Mouse (Mus musculus) c-Kit-positive CD71-positive TER-119-positive erythroid progenitor cells, embryonic 14.5 days (primary cell): ENCODE data around the gene Cyp27a1.

Source experiments
- DNase-seq: peaks from one replicate; pipeline ENCODE4 v3.0.0-alpha.2; 2013; ENCODE audit warnings: low spot score

Gene Cyp27a1

GRCm38 (mm10) chr1:74713099-74713858, at the start of gene Cyp27a1:
Cyp27a1 (plus strand) TSS chr1:74713574.
- DNase-seq: no peak

- no peak for DNase-seq
Measured at GRCm38 (mm10) chr1:74665153-74665552, 48.2 kb upstream of the Cyp27a1 start.

- no peak for DNase-seq
Measured at GRCm38 (mm10) chr1:74668371-74668770, 45.0 kb upstream of the Cyp27a1 start.

DNA sequence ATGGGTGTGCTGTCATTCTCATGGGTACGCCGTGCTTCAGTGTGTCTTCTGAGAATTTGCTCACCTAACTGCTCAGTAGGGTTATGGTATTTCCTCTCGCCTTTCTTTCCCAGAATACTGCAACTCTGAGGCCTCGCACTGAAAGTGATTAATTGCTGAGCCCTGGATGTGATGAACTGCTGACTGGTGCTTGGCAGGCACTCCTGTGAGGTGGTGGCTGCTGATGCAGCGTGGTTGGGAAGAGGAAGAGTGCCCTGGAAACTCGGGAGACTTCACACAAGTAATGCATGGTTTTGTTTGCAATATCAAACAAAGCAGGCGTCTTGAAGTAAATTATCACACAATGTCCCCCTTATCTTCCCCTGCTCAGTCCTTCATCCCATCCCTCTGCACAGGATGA, 40.6 kb upstream of the Cyp27a1 start:
- DNase-seq: no peak

- no peak for DNase-seq
Measured at GRCm38 (mm10) chr1:74676863-74677262, 36.5 kb upstream of the Cyp27a1 start.

DNA sequence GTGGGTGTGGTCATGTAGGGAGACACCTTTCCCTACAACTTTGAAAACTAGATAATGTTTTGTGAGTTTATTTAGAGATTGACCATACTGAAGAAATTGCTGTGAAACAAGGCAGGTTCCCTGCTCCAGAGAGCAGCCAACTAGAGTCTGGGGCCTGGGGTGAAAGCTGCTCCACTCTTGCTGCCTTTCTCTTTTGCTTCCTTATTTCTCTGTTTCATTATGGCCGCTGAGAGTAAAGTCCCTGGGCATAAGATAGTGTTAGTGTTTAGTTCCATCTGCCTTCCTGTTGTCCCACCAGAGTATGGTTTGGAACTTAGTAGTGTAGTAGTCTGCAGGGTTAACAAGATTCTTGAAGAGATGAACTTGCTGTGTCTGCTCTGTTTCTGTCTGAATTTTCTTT, 35.5 kb upstream of the Cyp27a1 start:
- DNase-seq: no peak

GRCm38 (mm10) chr1:74687131-74687530, 26.2 kb upstream of the Cyp27a1 start:
- DNase-seq: no peak

GRCm38 (mm10) chr1:74693891-74694583, 19.3 kb upstream of the Cyp27a1 start:
- no peak for DNase-seq

- DNase-seq: no peak
Measured at GRCm38 (mm10) chr1:74695836-74696235, 17.5 kb upstream of the Cyp27a1 start.

DNA sequence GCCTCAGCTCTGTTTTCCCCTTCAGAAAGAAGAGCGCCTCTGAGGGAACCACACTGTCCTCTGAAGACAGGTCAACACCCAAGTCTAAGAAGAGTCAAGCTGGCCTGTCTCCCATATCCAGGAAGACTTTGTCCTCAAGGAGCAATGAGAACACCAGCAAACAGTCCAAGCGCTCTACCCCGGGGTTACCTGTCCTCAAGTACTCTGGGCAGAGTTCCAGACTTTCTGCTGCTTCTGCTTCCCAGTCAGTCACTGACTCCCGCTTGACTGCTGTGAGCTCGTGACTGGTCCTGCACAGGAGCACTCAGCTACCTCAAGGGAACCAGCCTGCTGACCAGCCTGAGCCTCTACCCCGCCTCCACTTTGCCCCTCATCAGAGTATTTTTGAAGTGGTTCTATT, 16.0 kb upstream of the Cyp27a1 start:
- no peak for DNase-seq

GRCm38 (mm10) chr1:74698353-74698752, 15.0 kb upstream of the Cyp27a1 start:
- DNase-seq: no peak

- DNase-seq: no peak
Measured at GRCm38 (mm10) chr1:74698791-74699190, 14.6 kb upstream of the Cyp27a1 start.

DNA sequence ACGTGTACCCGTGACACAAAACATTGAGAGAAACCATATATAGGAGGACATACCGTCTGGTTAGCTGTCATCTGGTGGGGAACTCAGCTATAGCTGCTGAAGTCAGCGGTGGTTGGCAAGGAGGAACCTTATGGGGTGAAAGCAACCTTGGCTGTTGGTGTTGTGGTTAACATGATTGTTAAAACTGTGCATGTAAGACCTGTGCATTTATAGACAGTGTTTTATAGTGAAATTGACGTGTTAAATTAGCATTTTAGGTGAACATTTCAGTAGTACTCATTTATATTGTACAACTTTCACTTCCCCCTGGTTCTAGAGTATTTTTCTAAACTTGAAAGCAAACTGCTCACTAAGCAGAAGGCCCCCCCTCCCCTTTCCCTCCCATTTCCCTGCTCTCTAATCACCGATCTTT, 11.2 kb upstream of the Cyp27a1 start:
- DNase-seq: no peak

GRCm38 (mm10) chr1:74704156-74704555, 9.2 kb upstream of the Cyp27a1 start:
- no peak for DNase-seq

DNA sequence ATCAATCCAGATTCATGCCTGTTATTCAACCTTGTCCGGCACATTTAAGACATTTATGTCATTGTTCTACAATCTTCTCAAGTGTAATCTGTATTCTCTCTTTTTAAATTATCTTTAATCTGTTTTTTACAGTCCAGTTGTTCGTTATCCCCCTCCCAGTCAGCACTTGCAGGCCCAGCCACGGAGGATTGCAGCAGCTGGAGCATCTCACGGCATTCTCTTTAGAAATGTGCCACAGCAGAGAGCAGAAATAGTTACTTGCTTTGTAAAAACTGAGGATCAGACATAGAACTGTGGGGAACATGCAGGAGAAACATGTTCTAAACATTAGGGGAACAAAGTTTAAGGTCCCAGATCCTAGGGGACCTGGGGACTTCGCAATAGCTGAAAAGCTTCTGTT, 8.4 kb upstream of the Cyp27a1 start:
- no peak for DNase-seq

DNA sequence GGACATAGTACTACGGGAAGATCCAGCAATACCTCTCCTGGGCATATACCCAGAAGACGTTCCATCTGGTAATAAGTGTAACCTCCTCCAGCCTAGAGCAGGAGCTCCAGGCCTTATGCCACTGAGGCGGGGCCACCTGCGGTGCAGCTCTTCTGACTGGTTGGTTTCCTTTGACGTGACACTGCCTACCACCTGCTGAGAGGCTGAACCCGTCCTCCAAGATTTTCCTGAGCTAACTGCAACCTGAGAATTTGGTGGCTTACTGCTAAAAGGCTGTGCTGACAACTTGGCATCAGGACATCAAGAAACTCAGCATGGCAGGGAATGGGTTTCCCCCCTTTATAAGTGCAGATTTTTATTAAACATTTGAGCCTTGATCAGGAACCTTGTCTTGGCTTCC, 3.8 kb upstream of the Cyp27a1 start:
- DNase-seq: no peak

GRCm38 (mm10) chr1:74712046-74712445, 1.3 kb upstream of the Cyp27a1 start:
- no peak for DNase-seq

- no peak for DNase-seq
Measured at GRCm38 (mm10) chr1:74712461-74713098, 794 bp upstream of the Cyp27a1 start.

DNA sequence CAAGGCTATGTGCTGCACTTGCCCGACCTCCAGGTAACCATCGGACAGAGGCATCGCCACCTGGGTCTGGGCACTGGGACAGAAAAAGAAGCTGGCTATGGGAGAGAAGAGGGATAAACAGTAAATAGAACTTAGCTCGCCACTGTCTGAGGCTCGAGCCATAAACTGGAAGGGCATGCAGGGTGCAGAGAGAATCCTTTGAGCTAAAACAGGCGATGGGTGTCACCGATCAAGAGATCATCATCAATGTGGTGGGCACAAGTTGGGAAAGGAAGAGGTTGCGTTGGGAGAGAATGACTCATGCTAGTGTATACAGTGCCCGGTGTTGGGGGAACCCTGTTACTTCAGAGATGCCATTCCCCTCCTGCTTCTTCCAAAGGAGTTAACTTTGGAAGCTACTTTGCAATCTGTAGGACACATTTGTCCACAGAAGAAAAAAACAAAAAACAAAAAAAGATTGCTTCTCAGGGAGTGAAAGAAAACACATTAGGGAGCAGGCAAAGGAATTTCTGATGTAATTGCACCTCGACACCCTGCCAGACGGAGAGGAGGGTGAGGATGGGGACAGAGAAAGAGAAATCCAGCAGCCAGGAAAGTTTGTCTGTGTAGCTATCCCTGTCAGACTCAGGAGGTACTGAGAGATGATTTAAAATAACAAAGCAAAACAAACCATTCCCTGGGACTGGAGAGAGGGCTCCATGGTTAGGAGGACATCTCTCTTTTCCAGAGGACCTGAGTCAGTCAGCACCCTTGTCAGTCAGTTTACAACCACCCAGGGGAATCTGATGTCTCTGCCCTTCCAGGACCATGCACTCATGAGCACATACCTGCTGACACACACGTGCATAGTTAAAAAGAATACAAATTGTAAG, 721 bp downstream of the Cyp27a1 start:
- no peak for DNase-seq

DNA sequence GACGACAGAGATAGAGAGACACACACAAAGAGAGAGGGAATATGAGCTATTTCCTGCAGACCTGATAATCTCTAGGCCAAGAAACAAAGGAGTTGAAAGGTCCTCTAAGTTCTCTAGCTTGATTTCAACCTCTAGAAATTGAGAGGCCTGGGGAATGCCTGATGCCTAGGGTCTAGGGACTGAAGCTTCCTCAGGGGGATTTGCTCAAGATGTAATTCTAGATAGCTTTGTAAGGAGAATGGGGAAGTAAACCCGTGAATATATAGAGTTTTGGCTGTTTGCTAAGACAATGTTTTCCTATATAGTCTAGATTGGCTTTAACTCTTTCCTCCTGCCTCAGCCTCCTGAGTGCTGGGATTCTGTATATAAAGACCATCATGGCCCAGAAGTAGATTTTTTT, 1.6 kb downstream of the Cyp27a1 start:
- no peak for DNase-seq

DNA sequence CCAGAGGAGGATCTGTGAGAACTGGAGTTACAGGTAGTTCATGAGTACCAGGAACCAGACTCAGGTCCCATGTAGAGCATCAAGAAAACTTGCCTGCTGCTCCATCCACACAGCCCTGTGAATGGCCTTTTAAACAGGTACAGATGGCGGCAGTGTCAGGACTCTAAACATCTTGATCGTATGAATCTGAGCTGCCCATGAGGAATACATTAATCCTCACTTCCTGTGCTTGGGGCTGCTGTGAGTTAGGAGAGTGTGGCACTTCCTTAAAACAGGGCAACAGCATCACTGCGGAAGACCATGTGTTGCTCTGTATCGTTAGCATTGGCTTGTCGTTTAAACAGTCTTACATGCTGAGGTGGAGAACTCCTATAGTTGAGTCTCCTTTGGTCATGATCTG, 2.1 kb downstream of the Cyp27a1 start:
- DNase-seq: no peak

DNA sequence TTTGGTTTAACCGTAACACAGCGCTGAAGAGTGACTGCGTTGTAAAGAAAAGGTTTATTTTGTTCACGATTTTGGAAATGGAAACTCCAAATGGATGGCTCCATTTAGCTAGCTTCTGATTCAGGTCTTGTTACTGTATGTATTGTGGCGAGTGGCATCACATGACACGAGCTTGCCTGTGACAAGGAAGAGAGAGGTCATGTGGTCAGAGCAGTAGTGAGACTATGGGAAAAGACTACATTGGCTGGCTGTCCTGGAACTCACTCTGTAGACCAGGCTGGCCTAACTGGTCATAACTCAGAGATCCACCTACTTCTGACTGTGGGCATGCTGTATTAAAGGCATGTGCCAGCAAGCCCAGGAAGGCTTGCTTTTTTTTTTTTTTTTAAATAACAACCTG, 2.5 kb downstream of the Cyp27a1 start:
- no peak for DNase-seq
